Mouse (Mus musculus): ENCODE measurements at regions not wholly inside any gene's neighbourhood (a gene's known extent, or its start where the extent isn't known, plus 50 kb on each side); places are given as distances from the start of the nearest gene placed in this dataset.

DNA sequence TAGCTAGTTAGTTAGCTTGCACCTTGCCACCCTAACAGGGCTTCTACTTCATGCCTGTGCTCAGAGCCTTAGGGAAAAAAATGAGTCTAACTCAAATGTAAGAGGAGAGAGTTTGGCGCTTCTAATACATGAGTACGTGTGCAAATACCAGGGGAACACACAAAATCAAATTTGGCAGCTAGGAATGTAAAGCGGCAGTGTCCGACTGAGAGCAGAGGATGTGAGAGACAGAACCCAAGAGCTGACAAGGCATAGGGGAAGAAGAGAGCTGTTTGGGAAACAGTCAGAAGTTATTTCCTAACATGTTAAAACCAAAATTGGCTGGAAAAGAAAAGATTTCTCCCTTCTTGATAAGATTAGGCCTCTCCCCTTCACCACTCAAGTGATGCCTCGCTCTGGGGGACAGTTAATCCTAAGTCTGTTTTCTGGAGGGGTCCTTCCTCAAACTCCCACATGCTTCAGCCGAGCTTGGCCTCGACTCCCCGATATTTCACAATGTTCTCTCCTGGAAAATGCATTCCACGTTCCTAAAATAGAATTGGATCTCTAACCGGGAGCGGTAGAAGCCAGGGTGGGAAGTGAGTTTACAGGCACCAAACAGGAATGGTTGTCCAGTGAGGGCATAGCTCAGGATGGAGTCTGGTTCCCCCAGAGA lies 229.1 kb downstream of the Maf start:
- no peak for DNase-seq (ENCODE audit: low spot score)

DNA sequence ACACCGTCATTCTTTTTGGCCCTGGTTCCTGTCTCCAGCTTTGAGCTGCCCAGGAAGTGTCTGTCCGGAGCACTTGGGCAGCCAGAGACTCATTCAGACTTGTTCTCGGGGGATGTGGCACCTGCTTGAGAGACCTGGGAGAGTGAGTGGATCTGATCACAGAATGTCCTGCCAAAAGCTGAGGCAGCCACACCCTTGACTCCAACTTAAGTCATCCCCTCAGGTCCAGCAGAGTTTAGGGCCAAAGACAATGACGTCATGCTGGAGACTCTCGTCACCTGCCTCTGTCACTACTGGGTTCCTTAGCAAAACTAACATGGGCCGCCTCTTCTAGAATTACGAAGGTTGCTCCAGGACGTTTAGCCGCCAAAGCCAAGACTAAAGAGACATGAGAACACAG lies 231.5 kb downstream of the Maf start:
- DNase-seq (ENCODE audit: low spot score): no peak

DNA sequence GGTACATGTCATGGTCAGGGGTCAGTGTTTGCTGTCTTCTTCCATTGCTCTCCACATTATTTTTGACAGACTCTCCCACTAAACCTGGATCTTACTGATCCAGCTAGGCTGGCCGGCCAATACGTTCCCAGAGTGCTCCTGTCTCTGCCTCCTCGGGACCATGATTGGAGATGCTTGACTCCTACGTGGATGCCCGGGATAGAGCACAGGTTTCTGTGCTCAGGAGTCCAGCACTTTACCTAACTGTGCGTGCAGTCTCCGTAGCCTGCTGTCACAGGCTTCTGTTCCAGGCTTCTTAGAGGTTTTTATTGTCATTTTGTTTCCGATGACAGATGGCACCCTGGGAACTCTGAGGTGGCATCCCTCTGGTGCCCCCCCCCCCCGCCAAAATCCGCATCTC lies 232.4 kb downstream of the Maf start:
- no peak for DNase-seq (ENCODE audit: low spot score)

DNA sequence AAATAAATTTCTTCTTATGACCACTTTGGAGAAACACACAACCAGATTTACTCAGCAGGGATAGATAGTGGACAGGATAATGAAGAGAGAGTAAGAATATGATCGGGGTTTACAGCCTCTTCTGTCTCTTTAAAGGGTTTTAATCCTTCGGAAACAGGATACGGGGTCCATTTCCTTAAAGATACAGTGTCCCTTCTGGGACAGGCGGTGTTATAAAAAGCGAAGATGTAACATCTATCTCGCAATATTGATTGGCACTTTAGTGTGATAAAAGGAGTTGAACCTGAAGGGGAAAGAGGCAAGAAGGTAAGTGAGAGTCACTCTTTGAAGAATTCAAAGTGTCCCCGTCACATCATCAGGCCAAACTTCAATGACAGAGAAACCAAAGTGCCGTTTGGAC lies 233.6 kb downstream of the Maf start:
- DNase-seq (ENCODE audit: low spot score): no peak

DNA sequence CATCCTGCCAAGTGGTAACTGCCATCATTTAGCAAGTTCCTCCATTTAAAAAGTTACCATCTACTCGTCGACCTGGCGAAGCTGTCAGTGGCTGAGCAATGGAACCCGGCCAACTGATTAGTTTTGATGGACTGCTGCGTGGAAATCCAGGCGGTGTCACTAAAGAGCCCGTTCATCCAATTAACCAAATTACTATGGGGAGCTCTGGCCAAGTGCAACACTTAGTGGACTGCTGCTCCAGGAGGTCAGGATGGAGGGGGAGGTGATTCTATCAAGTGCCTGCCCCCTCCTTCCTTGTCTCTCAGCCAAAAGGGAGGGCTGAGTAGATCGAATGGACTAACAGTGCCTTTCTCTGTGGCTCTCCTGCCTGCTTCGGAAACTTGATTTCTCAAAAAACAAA lies 241.0 kb downstream of the Maf start:
- no peak for DNase-seq (ENCODE audit: low spot score)

DNA sequence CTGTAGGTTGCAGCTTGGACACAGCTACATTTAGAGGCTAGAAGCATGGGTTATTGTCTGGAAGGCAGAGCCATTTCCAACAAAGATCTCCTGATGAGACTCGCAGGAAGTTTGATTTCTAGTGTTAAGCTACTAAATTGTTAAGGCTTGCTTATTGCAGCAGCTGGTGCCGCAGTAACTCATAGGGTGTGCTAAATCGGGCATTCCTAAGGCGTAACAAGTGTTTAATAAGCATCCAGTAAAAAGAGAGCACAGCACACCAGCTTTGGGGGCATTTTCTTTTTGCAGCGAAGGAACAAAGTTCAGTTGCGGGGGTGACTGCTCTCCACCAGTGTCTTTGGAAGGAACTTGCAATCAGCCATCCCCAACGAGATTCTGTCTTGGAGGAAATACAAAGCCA lies 241.5 kb downstream of the Maf start:
- no peak for DNase-seq (ENCODE audit: low spot score)

DNA sequence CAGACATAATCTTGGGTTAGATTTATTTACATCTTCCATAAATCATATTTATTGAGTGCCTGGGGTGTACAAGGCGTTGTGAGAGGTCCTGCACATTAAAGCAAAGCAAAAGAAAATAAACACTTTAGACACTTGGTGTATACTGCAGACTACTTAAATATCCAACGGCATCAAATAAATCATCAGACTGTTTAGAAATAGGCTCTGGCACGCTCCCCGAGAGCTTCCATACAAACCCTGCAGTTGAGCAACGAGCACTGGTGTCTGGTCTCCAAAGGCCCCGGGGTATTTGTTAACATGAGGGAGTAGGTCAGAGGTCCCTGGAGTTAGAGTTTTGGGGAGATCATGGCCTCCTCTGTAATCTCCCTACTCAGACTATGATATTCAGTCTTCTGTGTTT lies 244.9 kb downstream of the Maf start:
- no peak for DNase-seq (ENCODE audit: low spot score)

DNA sequence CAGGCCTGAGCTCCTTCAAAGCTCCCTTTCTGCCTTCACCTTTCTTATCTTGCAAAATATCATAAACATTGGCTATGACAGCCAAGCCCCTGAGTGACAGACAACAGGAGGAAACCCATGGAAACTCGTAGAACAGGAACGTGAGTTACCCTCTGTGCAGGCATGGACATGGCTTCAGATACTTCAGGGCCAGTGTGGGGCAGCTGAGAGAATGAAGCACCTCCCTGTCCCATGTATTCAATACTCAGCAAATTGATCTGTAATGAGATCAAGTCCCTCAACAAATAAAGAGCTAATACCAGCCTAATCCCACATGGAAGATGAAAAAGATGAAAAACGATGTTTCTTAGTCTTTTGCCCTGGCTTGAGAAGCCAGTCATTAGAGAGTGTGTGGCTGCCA lies 249.5 kb downstream of the Maf start:
- no peak for DNase-seq (ENCODE audit: low spot score)

DNA sequence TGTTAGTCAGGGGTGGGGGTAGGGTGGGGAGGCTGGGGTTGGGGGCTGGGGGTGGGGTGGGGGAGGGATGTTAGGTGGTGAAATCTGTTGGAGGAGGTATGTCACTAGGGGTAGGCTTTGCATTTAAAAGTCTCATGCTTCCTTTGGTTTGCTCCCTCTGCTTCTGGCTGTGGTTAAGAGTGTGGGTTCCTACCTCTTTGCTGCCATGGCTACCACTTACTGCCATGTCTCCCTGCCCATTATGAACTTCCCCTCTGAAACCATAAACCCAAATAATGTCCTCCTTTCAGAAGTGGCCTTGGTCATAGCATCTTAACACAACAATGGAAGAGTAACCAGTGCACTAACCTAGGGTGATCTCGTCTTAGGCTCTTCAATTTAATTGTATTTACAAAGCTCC lies 256.8 kb downstream of the Maf start:
- no peak for DNase-seq (ENCODE audit: low spot score)

DNA sequence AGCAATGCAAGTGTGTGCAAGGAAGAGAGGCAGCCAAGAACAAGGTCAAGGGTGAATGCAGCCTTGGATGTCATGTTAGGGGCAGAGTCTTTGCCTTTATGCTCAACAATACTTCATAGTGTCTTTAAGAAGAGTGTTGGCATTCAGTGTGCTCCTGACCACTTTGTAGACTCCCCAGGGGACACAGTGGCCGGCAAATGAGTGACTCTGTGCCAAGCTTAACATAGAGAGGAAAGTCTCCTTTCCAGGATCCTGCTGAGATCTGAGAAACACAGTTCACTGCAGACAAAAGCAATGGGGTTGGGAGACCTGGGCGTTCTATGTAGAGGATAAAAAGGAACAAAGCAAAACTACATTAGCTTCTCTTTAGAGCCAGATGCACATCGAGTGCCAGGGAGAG lies 259.2 kb downstream of the Maf start:
- no peak for DNase-seq (ENCODE audit: low spot score)

DNA sequence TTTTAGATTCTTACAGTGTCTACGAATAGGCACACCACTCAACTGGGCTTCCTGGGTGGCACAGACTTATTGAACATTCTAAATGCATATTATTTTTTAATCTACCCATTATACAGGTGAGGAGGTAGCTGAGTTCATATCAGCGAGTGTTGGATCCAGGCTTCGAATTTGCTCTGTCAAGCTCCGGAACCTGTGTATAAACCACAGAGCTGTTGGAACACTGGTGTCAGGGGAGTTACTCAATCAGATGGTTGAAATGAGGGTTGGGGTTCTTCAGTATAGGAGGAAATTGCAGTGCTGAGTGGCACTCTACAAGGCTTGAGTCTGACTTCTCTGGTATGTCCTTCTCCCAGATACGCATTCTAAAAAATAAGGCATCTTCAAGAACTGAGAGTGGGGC lies 263.1 kb downstream of the Maf start:
- no peak for DNase-seq (ENCODE audit: low spot score)

DNA sequence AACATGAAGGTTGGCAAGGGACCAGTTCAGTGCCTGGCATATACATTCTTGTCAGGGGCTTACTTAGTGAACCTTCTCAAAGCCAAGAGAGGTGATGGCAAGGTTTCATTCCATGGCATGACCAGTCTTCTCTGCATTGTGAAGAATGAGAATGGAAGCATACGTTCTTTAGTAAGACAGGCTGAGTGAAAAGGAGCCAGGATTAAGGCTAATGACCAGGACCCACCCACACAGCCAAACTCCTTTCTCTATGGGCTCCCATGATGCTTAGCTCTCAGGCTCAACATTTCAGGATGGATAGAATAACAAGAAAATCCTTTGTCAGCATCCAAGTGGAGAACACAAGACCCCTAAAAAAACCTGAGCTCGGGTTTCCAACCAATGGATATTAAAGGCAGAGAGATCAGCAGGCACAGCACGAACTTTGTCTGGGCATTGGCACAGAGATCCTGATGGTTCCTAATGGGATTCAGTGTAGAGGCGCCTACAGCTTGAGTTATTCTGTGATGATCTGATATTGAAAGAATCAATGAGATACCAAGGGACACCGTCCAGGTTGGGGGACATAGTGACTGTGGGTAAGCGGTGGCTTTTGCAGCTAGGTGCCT lies 265.5 kb downstream of the Maf start:
- no peak for DNase-seq (ENCODE audit: low spot score)

DNA sequence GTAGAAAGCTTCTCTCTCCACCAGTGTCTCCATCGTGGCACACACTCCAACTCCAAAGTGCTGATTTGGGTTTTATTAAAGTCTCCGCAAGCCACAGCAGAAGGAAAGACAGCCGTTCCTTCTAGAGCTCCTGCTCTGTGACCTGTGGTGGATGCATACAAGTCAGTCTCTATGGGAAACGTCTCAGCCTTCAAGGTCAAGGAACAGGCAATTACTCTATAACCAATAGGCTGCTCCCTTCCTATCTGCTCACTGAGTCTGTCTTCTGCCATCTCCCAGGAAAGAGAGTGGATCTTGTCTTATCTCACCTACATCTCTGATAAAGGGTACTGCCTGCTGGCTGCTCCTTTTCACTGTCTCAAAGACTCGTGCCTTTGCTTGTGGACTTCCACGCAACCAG lies 266.3 kb downstream of the Maf start:
- DNase-seq (ENCODE audit: low spot score): no peak

DNA sequence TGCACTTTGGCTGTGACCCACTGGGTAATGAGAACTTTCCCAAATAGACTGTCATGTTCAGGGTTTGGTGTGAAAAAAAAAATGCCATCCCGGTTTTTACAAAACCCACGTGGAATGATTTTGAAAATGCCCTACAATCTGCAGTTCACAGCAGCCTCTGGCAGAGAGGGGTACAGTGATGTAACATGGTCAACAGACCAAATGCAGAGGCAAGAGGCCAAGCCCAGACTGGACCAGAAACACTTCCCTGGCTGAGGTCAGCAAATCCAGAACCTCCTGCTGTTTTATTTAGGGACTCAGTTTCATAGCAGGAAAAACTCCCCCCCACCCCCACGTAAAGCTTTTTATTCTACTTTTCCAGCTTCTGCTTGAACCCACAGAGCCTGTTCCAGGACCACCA lies 267.4 kb downstream of the Maf start:
- DNase-seq (ENCODE audit: low spot score): no peak

DNA sequence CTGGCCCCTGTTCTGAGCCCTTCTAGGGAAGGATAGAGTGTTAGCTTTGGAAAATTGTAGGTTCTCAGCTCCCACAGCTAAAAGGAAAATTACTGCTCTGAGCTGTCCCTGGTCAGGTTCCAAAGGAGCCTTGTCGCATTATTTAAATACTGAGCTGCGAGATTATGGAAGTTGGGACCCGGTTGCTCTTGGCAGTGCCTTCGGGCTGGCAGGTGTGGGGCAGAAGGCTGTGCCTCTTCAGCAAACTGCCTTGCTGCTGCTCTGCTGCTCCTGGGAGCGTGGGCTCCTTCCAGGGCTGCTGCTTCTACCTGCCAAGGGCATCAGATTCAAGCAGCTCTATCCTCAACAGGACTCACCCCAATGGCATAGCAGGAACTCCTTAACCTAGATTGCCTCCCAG lies 268.1 kb downstream of the Maf start:
- DNase-seq (ENCODE audit: low spot score): no peak

DNA sequence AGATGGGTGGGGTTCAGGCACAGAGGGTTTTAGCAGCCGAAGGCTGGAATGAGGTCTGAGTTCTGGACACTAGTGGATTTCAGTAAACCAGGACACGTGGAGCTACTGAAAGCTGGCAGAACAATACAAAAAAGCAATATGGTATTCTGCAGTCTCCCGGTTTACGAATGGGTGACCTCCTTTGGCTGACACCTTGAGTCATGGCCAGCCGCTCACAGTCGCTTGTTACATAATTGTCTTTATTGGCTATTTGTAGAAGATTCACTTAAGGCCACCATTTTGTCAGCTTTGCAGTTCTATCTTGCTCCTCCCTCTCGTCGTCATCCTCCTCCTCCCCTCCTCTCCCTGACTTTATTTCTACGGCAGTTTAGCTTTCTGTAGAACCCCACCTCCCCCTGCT lies 269.6 kb downstream of the Maf start:
- DNase-seq (ENCODE audit: low spot score): no peak

DNA sequence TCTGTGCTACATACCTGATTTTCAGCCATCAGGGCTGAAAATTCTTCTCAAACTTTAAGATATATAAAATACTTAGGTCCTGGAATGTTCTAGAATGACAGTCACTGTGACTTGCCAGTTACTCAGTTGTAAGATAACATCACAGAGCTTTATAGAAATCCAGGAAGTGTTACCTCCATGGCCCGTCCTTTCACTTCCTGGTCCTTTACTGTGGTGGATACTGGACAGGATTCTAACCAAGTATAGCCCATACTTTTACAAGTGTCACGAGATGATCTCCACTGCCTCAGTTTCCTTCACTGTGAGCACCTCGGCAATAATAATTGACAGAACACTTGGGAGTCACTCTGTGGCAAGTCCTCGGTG lies 271.3 kb downstream of the Maf start:
- DNase-seq (ENCODE audit: low spot score): no peak

DNA sequence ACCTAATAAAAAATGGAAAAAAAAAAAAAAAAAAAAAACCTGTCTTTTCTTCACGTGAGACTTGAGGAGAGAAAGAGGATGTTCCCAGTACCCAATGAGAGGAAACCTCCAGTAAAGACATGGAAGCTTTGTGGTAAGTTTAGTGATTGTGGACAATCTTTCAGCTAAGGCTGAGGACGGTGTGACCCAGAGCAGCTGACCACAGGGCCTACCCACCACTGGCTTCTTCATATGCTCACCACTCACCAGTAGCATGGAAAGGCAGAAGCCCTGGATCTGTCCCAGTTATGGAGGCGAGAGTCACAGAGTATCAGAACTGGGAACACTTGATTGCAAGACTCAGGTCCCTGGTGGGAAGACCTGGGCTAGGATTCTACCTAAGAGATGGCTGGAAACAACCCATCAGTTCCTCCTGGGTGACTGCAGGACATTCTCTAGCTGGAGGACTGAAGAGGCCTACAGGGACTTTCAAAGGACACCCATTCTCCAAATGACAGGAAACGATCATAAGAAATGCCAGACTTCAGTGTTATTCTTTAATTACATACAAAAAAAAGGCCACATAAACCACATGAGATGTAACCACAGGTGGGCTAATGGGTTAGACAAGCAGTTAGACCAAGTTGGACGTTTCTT lies 271.8 kb downstream of the Maf start:
- DNase-seq (ENCODE audit: low spot score): no peak

DNA sequence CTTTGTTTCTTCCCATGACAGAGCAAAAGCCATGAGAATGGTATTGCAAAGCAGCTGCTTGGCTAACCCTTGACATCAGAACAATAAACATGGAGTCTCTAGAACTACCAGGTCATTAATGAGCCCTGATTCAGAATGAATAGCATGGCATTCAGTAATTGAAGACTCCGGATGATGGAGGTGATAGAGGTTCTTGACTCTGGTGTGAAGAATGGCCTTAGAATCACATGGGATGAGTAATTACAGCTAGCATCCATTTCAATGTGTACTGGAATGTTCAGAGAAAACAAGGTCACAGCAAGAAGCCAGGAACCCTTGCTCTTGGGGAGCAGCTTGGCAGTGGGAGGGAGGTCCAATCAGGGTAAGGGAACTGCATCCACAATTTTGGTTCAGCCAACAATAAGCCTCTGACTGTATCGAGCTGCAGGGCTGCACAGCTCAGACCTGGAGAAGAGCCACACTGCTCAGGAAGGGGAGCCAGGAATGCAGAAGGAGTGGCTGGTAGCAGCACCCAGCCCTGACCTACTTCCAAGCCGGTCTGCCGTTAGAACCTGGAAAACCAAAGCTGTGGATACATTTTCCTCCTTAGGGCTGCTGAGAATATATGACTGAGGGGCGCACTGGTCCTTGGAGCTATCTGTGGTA lies 275.1 kb downstream of the Maf start:
- no peak for DNase-seq (ENCODE audit: low spot score)

DNA sequence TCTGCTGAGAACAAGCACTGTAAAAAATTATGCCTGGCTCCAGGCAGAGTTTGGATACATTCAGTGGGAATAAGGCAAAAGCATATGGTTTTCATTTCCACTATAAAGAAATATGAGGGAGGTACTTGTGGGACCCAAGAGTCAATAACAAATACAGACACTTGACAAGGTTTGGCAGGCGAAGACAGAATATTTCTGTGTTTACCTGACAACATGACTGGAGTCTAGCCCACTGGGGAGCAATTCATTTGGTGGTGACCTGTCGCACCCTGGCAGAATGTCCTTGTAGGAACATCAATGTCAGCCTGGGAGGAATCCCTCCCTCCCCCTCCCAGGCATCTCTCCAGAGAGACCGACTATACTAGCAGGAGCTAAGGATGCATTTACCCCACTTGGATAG lies 276.8 kb downstream of the Maf start:
- no peak for DNase-seq (ENCODE audit: low spot score)

DNA sequence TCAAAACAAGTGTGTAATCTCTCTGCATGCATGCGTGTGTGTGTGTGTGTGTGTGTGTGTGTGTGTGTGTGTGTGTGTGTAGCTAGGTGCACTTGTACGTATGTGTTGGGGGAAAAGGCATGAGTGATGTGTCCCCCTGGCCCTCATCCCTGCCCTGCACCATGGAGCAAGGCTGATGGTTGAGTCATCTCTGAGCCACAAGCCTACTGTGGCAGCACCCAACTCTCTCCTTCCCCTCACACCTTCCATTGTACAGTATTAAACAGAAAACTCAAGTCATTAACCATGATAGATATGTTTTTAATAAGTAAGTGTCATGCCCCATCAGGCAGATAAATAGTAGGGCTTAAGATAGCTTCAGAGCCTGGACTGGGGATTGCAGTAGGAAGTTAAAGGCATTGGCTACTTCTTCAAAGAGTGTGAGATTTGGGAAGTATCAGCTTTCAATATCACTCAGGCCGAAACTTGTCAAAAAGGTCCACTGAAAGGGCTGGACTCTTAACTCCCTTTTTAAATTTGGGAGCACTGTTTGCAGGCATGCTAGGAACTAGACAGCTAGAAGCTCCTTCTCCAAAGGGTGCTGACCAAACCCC lies 278.2 kb downstream of the Maf start:
- DNase-seq (ENCODE audit: low spot score): no peak

DNA sequence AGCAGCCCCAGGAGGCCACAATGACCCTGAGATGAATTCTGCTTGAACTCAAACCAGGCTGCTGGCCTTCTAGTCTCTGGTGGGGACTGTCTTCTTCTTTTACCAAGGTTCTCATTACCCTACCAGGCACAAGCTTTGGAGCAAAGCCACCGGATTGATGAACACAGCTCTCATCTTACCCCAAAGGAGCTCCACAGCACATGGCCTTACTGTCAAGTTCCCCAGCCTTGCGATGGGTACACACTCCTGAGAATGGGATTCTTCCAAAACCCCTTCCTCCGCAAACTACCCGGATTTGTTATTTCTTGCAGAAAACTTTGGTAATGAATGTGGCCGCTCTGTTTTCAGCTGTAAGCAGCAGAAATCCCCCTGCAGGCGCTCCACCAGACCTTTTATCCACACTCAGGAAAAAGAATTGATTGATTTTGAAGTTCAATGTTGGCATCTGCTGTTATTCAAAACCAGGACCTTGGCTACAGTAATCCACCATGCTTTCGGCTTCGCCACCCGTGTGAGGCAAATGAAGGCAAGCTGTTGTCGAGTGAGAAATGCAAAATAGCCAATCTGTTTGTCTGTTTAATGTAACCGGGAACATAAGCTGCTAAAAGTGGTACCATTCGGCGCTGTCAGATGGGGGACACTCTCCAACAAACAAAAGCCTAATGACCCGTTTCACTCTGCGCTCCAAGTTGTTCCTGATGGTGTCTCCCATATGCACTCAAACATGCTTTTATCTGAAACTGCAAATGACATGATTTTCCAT lies 278.9 kb downstream of the Maf start:
- peak; percentile 54 for DNase-seq (ENCODE audit: low spot score)

Data from layer of hippocampus, adult 9-10 months (tissue).